Mouse (Mus musculus): ENCODE results near the gene Gm5485. TPM values are rescaled to one million over a fixed set of nuclear protein-coding genes. Genes with fewer than 3 reads are reported as not detected.

Gene Gm5485
- polyA plus RNA-seq, 1 experiment: not detected

- H3K27ac ChIP-seq (ENCODE audit: insufficient read depth, low read depth, low read length): no peak overlapping the region
- H3K27me3 ChIP-seq (replicated peaks; ENCODE audit: control insufficient read depth, insufficient read depth, low read length): no peaks in the 10 kb centered on the region
- DNase-seq: no peak
- TF ChIP-seq CTCF (conservative IDR thresholded peaks at IDR 0.05; ENCODE audit: insufficient read depth, insufficient read length, low read depth, low read length) (no peak), POLR2A (IDR thresholded peaks at IDR 0.05; ENCODE audit: low read depth, low read length) (no peak)
- no peaks in the 10 kb centered on the region for H3K4me1 ChIP-seq (ENCODE audit: control insufficient read depth, insufficient read depth, low read length)
- H3K36me3 ChIP-seq (ENCODE audit: control insufficient read depth, insufficient read depth, low read length): no peaks in the 10 kb centered on the region
- no peak overlapping the region for H3K4me3 ChIP-seq (ENCODE audit: insufficient read depth, low read depth, low read length)
- WGBS: 90% methylated on average over 7 of the region's 7 CpGs
Observed at GRCm38 (mm10) chr16:48373711-48374485, 38.3 kb downstream of the Gm5485 start.

GRCm38 (mm10) chr16:48372461-48372860 is 39.8 kb downstream of the Gm5485 start:
- Histone ChIP-seq H3K4me3 (ENCODE audit: insufficient read depth, low read depth, low read length) (no peak overlapping the region), H3K4me1 (ENCODE audit: control insufficient read depth, insufficient read depth, low read length) (no peaks in the 10 kb centered on the region), H3K27me3 (replicated peaks; ENCODE audit: control insufficient read depth, insufficient read depth, low read length) (no peaks in the 10 kb centered on the region), H3K27ac (ENCODE audit: insufficient read depth, low read depth, low read length) (no peak overlapping the region), H3K36me3 (ENCODE audit: control insufficient read depth, insufficient read depth, low read length) (no peaks in the 10 kb centered on the region)
- no peak for TF ChIP-seq POLR2A (IDR thresholded peaks at IDR 0.05; ENCODE audit: low read depth, low read length)
- TF ChIP-seq CTCF (conservative IDR thresholded peaks at IDR 0.05; ENCODE audit: insufficient read depth, insufficient read length, low read depth, low read length): no peak
- 77% methylated on average over 6 of the region's 6 CpGs for WGBS
- no peak for DNase-seq

- H3K36me3 ChIP-seq (ENCODE audit: control insufficient read depth, insufficient read depth, low read length): no peaks in the 10 kb centered on the region
- no peaks in the 10 kb centered on the region for H3K4me1 ChIP-seq (ENCODE audit: control insufficient read depth, insufficient read depth, low read length)
- WGBS: 92% methylated on average over 2 of the region's 2 CpGs
- no peak overlapping the region for H3K27ac ChIP-seq (ENCODE audit: insufficient read depth, low read depth, low read length)
- no peak for DNase-seq
- no peaks in the 10 kb centered on the region for H3K27me3 ChIP-seq (replicated peaks; ENCODE audit: control insufficient read depth, insufficient read depth, low read length)
- no peak overlapping the region for H3K4me3 ChIP-seq (ENCODE audit: insufficient read depth, low read depth, low read length)
- TF ChIP-seq POLR2A (IDR thresholded peaks at IDR 0.05; ENCODE audit: low read depth, low read length) (no peak), CTCF (conservative IDR thresholded peaks at IDR 0.05; ENCODE audit: insufficient read depth, insufficient read length, low read depth, low read length) (no peak)
Observed at GRCm38 (mm10) chr16:48368096-48368495, 44.1 kb downstream of the Gm5485 start.

- Histone ChIP-seq H3K36me3 (ENCODE audit: control insufficient read depth, insufficient read depth, low read length) (no peaks in the 10 kb centered on the region), H3K27ac (ENCODE audit: insufficient read depth, low read depth, low read length) (no peak overlapping the region), H3K27me3 (replicated peaks; ENCODE audit: control insufficient read depth, insufficient read depth, low read length) (no peaks in the 10 kb centered on the region), H3K4me1 (ENCODE audit: control insufficient read depth, insufficient read depth, low read length) (no peaks in the 10 kb centered on the region), H3K4me3 (ENCODE audit: insufficient read depth, low read depth, low read length) (no peak overlapping the region)
- TF ChIP-seq POLR2A (IDR thresholded peaks at IDR 0.05; ENCODE audit: low read depth, low read length) (no peak), CTCF (conservative IDR thresholded peaks at IDR 0.05; ENCODE audit: insufficient read depth, insufficient read length, low read depth, low read length) (peak; percentile 26)
- DNase-seq: no peak
- WGBS: 89% methylated on average over 5 of the region's 5 CpGs
Observed at GRCm38 (mm10) chr16:48366801-48367200, 45.4 kb downstream of the Gm5485 start.

- Histone ChIP-seq H3K4me3 (ENCODE audit: insufficient read depth, low read depth, low read length) (no peak overlapping the region), H3K27me3 (replicated peaks; ENCODE audit: control insufficient read depth, insufficient read depth, low read length) (no peaks in the 10 kb centered on the region; the same call in 1 of the 2 replicates), H3K27ac (ENCODE audit: insufficient read depth, low read depth, low read length) (no peak overlapping the region), H3K4me1 (ENCODE audit: control insufficient read depth, insufficient read depth, low read length) (no peaks in the 10 kb centered on the region), H3K36me3 (ENCODE audit: control insufficient read depth, insufficient read depth, low read length) (no peaks in the 10 kb centered on the region)
- WGBS: 92% methylated on average over 12 of the region's 12 CpGs
- TF ChIP-seq CTCF (conservative IDR thresholded peaks at IDR 0.05; ENCODE audit: insufficient read depth, insufficient read length, low read depth, low read length) (no peak), POLR2A (IDR thresholded peaks at IDR 0.05; ENCODE audit: low read depth, low read length) (no peak)
- no peak for DNase-seq
Observed at GRCm38 (mm10) chr16:48360887-48361286, 51.3 kb downstream of the Gm5485 start.

GRCm38 (mm10) chr16:48356417-48356816 is 55.8 kb downstream of the Gm5485 start:
- no peak for DNase-seq
- TF ChIP-seq POLR2A (IDR thresholded peaks at IDR 0.05; ENCODE audit: low read depth, low read length) (no peak), CTCF (conservative IDR thresholded peaks at IDR 0.05; ENCODE audit: insufficient read depth, insufficient read length, low read depth, low read length) (no peak)
- Histone ChIP-seq H3K4me3 (ENCODE audit: insufficient read depth, low read depth, low read length) (no peak overlapping the region), H3K27ac (ENCODE audit: insufficient read depth, low read depth, low read length) (no peak overlapping the region), H3K27me3 (replicated peaks; ENCODE audit: control insufficient read depth, insufficient read depth, low read length) (no peaks in the 10 kb centered on the region; the same call in 1 of the 2 replicates), H3K4me1 (ENCODE audit: control insufficient read depth, insufficient read depth, low read length) (no peaks in the 10 kb centered on the region), H3K36me3 (ENCODE audit: control insufficient read depth, insufficient read depth, low read length) (no peaks in the 10 kb centered on the region)
- WGBS: 78% methylated on average over 1 of the region's 1 CpGs

GRCm38 (mm10) chr16:48355716-48356115 is 56.5 kb downstream of the Gm5485 start:
- WGBS: 82% methylated on average over 5 of the region's 5 CpGs
- Histone ChIP-seq H3K4me1 (ENCODE audit: control insufficient read depth, insufficient read depth, low read length) (no peaks in the 10 kb centered on the region), H3K27me3 (replicated peaks; ENCODE audit: control insufficient read depth, insufficient read depth, low read length) (no peaks in the 10 kb centered on the region; the same call in 1 of the 2 replicates), H3K4me3 (ENCODE audit: insufficient read depth, low read depth, low read length) (no peak overlapping the region), H3K27ac (ENCODE audit: insufficient read depth, low read depth, low read length) (no peak overlapping the region), H3K36me3 (ENCODE audit: control insufficient read depth, insufficient read depth, low read length) (no peaks in the 10 kb centered on the region)
- no peak for DNase-seq
- no peak for TF ChIP-seq POLR2A (IDR thresholded peaks at IDR 0.05; ENCODE audit: low read depth, low read length)
- TF ChIP-seq CTCF (conservative IDR thresholded peaks at IDR 0.05; ENCODE audit: insufficient read depth, insufficient read length, low read depth, low read length): no peak

Other genes starting within 250 kb of the Gm5485 start
- not detected in 2 replicates for gene Dppa4, start 128.7 kb downstream of the Gm5485 start, polyA plus RNA-seq (2012; rRNA removed)
- not detected in 2 replicates for gene Dppa2, start 108.5 kb downstream of the Gm5485 start, polyA plus RNA-seq (2012; rRNA removed)
- gene Morc1, start 18.8 kb upstream of the Gm5485 start, polyA plus RNA-seq (2012; rRNA removed): 0.02 TPM in 1 of 2 replicates, not detected in the other